Mouse (Mus musculus) embryo, embryonic 11.5 days (tissue): ENCODE results near the gene Dis3.
"Not testable (repeated sequence)": the region's sequence is repeated elsewhere in the genome, so short reads cannot be mapped to it uniquely, and the experiment has no call there.

Experiments
- DNase-seq: peaks from one replicate; pipeline ENCODE4 v3.0.0-alpha.2; 2012; ENCODE audit warnings: low read depth, low spot score

Dis3 gene

GRCm38 (mm10) chr14:99063091-99063490 lies 36.5 kb downstream of the Dis3 start:
- DNase-seq, result no peak

GRCm38 (mm10) chr14:99060616-99061015 lies 39.0 kb downstream of the Dis3 start:
- DNase-seq, result no peak

GRCm38 (mm10) chr14:99058959-99059586 lies 40.5 kb downstream of the Dis3 start:
- DNase-seq, result no peak

- no peak for DNase-seq
These were observed 52.8 kb downstream of the Dis3 start for GRCm38 (mm10) chr14:99046782-99047181.

DNA sequence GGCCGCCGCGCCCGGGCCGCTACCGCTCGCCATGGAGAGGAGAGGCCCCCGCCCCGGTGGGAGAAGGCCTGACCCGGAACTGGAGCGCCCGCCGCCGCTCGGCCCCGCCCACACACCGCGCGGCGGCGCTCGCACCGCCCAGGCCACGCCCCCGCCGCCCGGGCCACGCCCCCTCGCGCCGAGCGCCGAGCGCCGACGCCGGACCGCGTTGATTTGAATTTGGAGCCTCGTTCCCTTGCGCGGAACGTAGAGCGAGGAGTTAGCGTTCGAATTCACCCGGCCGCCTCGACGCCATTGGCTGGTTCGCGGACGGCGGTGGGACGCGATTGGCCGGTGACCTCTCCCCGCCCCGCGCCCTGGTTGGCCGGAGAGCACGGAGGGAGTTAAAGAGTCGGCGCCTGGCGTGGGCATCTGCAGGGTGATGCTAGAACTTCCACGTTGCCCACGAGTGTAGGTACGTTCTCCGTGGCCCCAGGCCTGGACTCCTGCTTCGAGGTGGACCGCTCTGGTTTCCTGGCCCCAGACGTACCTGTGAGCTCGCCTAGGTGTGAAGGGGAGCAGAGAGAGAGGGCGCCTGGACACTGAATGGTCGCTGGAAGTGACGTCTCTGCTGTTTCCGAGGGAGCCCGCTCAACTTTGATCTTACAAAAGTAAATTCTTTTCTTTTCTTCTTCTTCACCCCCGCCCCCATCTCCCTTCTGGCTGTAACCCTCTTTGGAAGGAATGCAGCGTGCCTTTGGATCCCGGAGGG lies 53.4 kb downstream of the Dis3 start, which contains the start of the genes Mzt1 and Bora:
Gene Mzt1, minus strand, starts transcription at position 104 of the 751 bp plus-strand sequence.
Gene Bora, plus strand, starts transcription at position 192 of the 751 bp plus-strand sequence.
- DNase-seq, result peak; percentile 88

DNA sequence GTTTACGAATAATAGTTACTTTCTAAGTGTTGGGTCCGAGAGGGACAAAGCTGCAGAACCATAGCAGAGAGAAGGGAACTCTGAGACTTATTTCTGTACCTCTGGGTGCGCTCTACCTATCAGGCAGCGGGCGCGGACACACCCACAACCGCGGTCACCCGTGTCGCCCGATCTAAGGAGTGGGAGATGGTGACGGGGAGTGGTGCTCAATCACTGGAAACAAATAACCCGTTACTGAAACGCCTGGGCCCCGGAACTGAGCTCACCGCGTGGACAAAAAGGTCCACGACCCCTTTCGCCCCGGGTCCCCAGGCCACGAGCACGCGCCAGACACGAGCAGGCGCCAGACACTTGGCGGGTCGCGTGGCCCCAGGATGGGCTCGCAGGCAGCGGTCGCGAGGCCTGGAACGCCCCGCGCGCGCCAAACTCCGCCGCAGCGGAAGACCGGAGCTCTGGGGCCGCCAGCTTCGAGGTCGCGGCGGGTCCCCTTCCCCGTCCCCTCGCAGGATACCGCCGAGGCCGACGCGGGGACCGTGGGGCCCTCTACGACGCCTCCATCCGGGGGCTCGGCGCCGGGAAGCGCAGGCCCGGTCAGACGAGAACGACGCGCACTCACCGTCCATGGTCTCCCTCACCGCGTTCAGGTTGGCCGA lies 54.1 kb downstream of the Dis3 start:
- DNase-seq, result peak; percentile 13

GRCm38 (mm10) chr14:99044718-99045117 lies 54.9 kb downstream of the Dis3 start:
- no peak for DNase-seq

DNA sequence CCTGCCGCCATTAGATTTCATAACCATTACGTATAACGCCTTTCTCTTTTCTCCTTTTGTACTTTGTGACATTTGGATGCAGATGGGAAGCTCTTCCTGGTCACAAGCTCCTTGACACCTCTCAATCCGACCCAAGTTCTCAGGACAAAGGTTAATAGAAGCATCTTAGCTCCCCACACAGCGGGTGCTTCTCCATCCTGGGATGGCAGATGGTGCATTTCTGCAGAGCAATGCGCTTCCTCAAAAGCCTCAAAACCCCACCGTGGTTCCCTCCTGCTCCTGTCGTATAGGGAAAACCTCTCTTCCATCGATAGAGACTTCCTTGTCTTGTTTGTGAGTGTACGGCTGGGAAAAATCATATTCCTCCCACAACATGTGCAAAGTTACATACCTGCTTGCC lies 55.5 kb downstream of the Dis3 start:
- DNase-seq, result no peak

- DNase-seq, result no peak
These were observed 56.1 kb downstream of the Dis3 start for GRCm38 (mm10) chr14:99043499-99043898.

DNA sequence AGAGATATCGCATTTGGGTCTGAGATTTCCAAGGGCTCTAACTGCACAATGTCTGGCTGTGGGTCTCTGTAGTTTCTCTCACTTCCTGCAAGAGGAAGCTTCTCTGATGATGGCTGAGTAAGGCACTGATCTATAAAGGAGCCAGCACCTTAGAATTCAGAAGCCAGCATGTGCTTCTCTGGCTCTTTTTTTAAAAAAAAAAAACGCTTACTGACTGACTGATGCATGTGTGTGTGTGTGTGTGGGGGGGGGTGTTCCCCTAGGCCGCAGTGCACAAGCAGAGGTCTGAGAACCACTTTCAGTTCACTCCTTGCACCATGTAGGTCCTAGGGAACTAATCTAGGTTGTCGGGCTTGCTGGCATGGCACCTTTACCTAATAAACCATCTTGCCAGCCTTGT lies 58.2 kb downstream of the Dis3 start:
- no peak for DNase-seq

GRCm38 (mm10) chr14:99039308-99039707 lies 60.3 kb downstream of the Dis3 start:
- not testable (repeated sequence) for DNase-seq

DNA sequence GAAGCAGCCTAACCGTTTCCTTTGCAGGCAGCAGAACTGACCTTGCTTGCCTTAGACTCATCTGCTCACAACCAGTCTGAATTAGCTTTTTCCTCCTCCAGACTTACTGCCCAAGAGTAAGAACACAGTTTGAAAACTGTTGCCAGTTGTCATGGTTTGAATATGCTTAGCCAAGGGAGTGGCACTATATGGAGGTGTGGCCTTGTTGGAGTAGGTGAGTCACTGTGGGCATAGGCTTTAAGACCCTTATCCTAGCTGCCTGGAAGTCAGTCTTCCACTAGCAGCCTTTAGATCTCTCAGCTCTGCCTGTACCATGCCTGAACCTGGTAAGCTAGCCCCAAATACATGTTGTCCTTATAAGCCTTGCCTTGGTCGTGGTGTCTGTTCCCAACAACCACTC lies 61.9 kb downstream of the Dis3 start:
- no peak for DNase-seq

- no peak for DNase-seq
These were observed 63.5 kb downstream of the Dis3 start for GRCm38 (mm10) chr14:99036039-99036438.

- DNase-seq, result not testable (repeated sequence)
These were observed 64.7 kb downstream of the Dis3 start for GRCm38 (mm10) chr14:99034851-99035250.

DNA sequence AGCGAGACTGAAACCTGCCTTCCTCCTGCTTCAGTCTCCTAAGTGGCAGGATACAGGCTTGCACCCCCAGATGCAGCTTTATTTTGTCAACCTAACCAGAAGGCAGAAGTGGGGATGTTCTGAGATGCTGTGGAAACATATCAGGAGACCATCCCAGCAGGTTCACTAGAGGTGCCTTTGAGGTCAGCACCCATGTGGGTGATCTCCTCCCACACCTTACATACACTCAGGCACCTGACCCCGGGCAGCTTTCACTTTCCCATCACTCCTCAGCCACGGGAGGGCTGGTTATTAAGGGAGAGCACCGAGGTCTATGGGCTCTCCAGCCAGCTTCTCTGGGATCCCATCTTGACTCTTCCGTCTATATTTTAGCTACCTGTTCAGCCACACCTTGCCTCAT lies 67.0 kb downstream of the Dis3 start:
- DNase-seq, result no peak

DNA sequence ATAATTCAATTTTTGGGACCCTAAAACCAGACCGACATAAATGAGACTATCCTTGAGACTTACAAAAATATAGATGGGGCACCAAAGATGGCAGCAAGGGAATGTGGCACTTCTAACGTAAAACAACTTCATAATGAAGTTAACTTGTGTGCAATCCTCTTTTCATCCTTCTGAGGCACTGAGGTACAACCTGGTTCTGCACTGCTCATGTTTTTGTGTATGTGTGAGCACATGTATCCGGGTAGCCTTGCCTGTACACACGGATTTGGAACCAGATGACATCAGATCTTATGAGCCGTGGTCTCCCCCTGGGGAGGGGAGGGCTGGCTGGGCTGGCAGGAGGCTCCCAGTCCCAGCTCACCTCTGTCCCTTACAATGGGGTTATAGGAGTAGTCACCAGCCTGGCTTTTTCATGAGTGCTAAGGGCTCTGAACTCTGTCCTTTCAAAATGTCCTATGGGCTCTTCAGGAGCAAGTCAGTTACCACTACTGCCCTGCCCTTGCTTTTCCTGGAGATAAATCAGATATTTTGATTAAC lies 68.2 kb downstream of the Dis3 start:
- no peak for DNase-seq

- no peak for DNase-seq
These were observed 69.6 kb downstream of the Dis3 start for GRCm38 (mm10) chr14:99029987-99030386.
